Mouse (Mus musculus): Measurements from ENCODE around the gene Olfr211. TPM values are rescaled to one million over a fixed set of nuclear protein-coding genes. Genes with fewer than 3 reads are reported as not detected.
A peak's percentile ranks its signal among the peaks of the same experiment; 100 is the strongest.

Gene Olfr211
- polyA plus RNA-seq (2015; fragmentation: Nextera tagmentation; extraction: Ambion mirVana), result not detected in 2 replicates

DNA sequence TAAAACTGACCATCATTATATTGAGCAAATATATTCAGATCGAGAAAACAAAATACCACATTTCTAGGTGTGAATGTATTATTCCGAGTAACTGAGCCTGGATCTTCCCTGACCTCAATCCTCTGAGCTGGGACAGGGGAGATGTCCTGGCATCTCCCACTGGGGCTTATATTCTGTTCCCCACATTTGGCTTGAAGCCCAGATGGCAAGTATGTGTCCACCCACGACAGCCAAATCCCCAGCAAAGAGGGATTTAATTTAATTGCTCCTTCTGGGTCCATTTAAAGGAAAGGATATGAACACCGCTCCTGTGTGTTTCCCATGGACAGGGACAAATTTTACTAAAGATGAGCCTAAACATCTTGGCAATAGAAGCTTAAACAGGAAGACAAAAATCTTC is at the start of gene Olfr211:
Gene Olfr211, plus strand, starts transcription at position 301 of the 400 bp plus-strand sequence.
- H3K27ac ChIP-seq, result no peak within 1 kb of the TSS
- H3K9ac ChIP-seq, result no peak within 1 kb of the TSS
- H3K4me3 ChIP-seq (replicated peaks), result no peak within 1 kb of the TSS
- no peak for ATAC-seq
- 72% methylated on average over 4 of the region's 4 CpGs for WGBS
- H3K4me2 ChIP-seq (replicated peaks), result no peak within 1 kb of the TSS
- no peaks in the 10 kb centered on the region for H3K36me3 ChIP-seq
- no peaks in the 10 kb centered on the region for H3K9me3 ChIP-seq
- no peaks in the 10 kb centered on the region for H3K4me1 ChIP-seq (replicated peaks)
- H3K27me3 ChIP-seq (replicated peaks), result no peaks in the 10 kb centered on the region

DNA sequence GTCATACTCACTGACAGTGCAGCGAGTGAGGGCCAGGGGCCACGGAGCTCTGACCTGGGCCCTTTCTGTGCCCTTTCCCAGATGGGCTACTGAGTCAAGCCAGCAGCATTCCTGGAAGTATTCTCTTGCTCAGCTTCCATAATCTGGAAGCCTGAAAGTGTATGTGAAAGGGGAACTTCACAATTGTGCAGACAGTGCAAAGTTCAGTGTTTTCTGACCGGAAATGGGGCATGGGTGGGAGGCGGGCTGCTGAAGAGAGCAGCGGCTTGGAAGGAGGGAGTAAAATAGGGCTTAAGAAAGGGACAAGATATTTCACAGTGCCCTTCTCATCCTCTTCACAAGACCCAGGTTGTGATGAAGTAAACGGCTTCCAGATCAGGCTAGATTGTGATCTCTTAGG is 49.4 kb upstream of the Olfr211 start:
- ATAC-seq, result no peak
- Histone ChIP-seq H3K9ac (no peak overlapping the region), H3K4me1 (replicated peaks) (no peaks in the 10 kb centered on the region), H3K4me2 (replicated peaks) (no peak overlapping the region), H3K27me3 (replicated peaks) (no peaks in the 10 kb centered on the region), H3K36me3 (no peaks in the 10 kb centered on the region), H3K4me3 (replicated peaks) (no peak overlapping the region), H3K27ac (no peak overlapping the region), H3K9me3 (no peaks in the 10 kb centered on the region)
- WGBS, result 79% methylated on average over 6 of the region's 6 CpGs

DNA sequence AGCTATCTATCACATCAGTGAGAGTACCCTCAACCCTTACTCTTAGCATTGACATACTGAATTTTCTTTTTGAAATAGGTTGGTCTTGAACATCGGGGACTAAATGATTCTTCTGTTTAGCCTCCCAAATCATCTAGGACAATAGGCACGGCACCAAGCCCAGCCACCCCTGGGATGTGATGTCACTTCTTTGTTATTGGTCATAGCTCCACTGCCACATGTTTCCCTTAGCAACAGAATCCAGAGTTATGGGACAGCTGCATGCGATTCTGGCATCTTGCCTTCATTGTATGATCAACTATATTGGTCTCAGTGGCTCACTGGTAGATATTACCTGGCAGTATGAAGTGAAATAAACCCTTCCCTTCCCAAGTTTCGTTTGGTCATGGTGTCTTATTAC is 48.4 kb upstream of the Olfr211 start:
- Histone ChIP-seq H3K27ac (no peak overlapping the region), H3K9me3 (no peaks in the 10 kb centered on the region), H3K4me1 (replicated peaks) (no peaks in the 10 kb centered on the region), H3K4me2 (replicated peaks) (no peak overlapping the region), H3K27me3 (replicated peaks) (no peaks in the 10 kb centered on the region), H3K4me3 (replicated peaks) (no peak overlapping the region), H3K9ac (no peak overlapping the region), H3K36me3 (no peaks in the 10 kb centered on the region)
- no peak for ATAC-seq
- WGBS, result 71% methylated on average over 4 of the region's 4 CpGs

DNA sequence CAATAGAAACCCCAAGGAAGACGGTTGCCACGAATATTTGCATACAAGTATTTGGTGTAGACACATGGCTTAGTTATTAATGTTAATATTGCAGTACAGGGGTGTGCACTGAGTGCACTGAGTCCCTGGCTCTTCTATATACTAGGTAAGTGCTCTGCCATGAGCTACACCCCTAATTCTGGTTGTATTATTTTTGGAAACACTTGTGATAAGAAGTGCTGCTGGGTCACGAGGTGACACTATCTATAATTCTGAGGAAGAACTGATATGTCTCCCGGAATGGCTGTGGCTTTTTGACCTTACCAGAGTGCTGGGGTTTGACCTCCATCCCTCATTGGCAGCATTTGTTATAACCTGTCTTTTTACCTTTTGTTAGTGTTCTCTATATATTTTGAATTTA is 48.0 kb upstream of the Olfr211 start:
- Histone ChIP-seq H3K9ac (no peak overlapping the region), H3K36me3 (no peaks in the 10 kb centered on the region), H3K4me1 (replicated peaks) (no peaks in the 10 kb centered on the region), H3K4me3 (replicated peaks) (no peak overlapping the region), H3K27me3 (replicated peaks) (no peaks in the 10 kb centered on the region), H3K9me3 (no peaks in the 10 kb centered on the region), H3K27ac (no peak overlapping the region), H3K4me2 (replicated peaks) (no peak overlapping the region)
- ATAC-seq, result no peak
- WGBS, result 70% methylated on average over 4 of the region's 4 CpGs

DNA sequence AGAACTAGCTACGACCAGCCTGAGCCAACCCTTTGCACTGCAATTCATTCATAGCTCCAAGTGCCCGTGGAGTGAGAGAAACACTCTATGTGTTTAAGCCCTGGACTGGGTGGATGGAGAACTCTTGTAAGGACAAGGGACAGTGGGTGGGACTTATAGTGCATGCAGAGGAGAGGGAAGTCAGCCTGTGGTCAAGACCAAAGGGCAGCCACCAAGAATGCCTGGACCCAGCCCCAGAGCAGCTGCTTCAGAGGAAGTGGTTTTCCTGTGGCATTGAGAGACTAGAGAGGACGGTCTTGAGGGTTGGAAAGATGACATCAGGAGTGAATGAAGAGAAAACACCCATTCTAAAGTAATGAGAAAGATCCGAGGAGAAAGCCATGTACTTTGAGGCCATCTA is 33.1 kb upstream of the Olfr211 start:
- no peak overlapping the region for H3K9ac ChIP-seq
- H3K4me1 ChIP-seq (replicated peaks), result peaks cover 4% of the 10 kb centered on the region
- H3K27me3 ChIP-seq (replicated peaks), result peaks cover 15% of the 10 kb centered on the region
- no peak for ATAC-seq
- H3K9me3 ChIP-seq, result no peaks in the 10 kb centered on the region
- 78% methylated on average over 4 of the region's 4 CpGs for WGBS
- no peaks in the 10 kb centered on the region for H3K36me3 ChIP-seq
- no peak overlapping the region for H3K4me3 ChIP-seq (replicated peaks)
- H3K4me2 ChIP-seq (replicated peaks), result no peak overlapping the region
- H3K27ac ChIP-seq, result no peak overlapping the region

DNA sequence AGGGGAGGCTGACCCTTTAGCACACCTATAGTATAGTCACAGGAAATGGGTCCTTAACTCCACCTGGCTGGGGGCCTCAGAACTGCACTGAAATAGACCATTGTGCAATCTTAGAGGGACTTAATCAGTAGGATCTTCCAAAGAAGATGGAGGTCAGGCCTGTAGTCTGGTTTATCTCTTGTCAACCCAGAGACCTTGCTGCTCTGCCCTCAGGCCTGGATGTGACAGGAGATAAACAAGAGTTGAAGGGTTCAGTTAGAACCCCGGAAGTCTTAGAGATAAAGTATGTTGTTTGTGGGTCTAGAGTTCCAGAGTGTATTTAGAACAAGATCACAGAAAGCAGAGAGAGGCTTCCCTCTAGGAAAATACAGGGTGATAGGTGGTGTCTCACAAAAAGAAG is 32.4 kb upstream of the Olfr211 start:
- no peak overlapping the region for H3K9ac ChIP-seq
- H3K9me3 ChIP-seq, result no peaks in the 10 kb centered on the region
- no peak for ATAC-seq
- H3K36me3 ChIP-seq, result no peaks in the 10 kb centered on the region
- WGBS, result 41% methylated on average over 1 of the region's 1 CpGs
- peaks cover 22% of the 10 kb centered on the region for H3K27me3 ChIP-seq (replicated peaks)
- no peak overlapping the region for H3K27ac ChIP-seq
- H3K4me1 ChIP-seq (replicated peaks), result peaks cover 8% of the 10 kb centered on the region
- H3K4me2 ChIP-seq (replicated peaks), result no peak overlapping the region
- no peak overlapping the region for H3K4me3 ChIP-seq (replicated peaks)

DNA sequence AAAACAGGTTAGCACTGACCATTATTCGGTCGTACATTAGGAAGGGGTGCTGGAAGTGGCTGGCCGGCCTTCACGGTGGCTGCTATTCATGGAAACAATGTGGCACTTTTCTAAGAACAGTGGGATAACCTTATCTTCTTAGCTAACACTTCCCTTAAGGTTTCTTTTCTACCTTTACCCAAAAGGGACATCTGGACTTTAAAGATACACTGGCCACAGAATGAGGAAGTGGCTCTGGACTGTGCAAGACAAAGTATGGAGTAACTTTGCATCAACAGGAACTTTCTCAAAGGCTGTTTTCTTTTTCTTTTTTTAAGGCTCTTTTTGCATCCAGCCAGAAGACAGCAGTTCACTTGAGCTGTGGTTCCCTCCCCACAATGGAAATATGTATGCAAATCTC is 30.2 kb upstream of the Olfr211 start:
- Histone ChIP-seq H3K27ac (no peak overlapping the region), H3K4me1 (replicated peaks) (peaks cover 8% of the 10 kb centered on the region), H3K9ac (no peak overlapping the region)

DNA sequence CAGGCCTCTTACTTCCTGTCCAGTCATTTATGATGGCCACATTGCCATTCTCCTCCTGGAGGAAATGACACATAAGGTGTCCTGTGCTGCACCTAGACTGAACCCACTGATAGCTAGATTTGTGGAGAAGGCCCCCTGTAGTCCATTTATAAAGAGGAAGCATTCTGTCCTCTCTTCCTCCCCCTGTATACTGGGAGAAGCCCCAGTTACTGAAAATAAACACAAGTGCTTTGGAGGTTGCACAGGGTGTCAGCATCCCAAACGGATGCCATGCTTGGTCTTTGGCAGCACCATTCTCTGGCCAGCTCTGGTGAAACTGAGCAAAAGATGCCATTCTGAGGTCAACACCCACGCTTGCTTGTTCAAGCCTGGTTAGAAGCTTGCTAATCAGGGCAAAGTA is 29.7 kb upstream of the Olfr211 start:
- no peaks in the 10 kb centered on the region for H3K9me3 ChIP-seq
- H3K4me3 ChIP-seq (replicated peaks), result no peak overlapping the region
- peaks cover 8% of the 10 kb centered on the region for H3K4me1 ChIP-seq (replicated peaks)
- no peak overlapping the region for H3K9ac ChIP-seq
- 66% methylated on average over 2 of the region's 2 CpGs for WGBS
- H3K27ac ChIP-seq, result no peak overlapping the region
- ATAC-seq, result no peak
- H3K36me3 ChIP-seq, result no peaks in the 10 kb centered on the region
- H3K27me3 ChIP-seq (replicated peaks), result peaks cover 27% of the 10 kb centered on the region
- H3K4me2 ChIP-seq (replicated peaks), result no peak overlapping the region

More for the DNA sequence above, 30.2 kb upstream of the Olfr211 start:
- no peak overlapping the region for H3K4me3 ChIP-seq (replicated peaks)
- no peak overlapping the region for H3K4me2 ChIP-seq (replicated peaks)
- WGBS, result 79% methylated on average over 4 of the region's 4 CpGs
- no peaks in the 10 kb centered on the region for H3K36me3 ChIP-seq
- H3K27me3 ChIP-seq (replicated peaks), result peaks cover 27% of the 10 kb centered on the region
- no peaks in the 10 kb centered on the region for H3K9me3 ChIP-seq
- ATAC-seq, result no peak

DNA sequence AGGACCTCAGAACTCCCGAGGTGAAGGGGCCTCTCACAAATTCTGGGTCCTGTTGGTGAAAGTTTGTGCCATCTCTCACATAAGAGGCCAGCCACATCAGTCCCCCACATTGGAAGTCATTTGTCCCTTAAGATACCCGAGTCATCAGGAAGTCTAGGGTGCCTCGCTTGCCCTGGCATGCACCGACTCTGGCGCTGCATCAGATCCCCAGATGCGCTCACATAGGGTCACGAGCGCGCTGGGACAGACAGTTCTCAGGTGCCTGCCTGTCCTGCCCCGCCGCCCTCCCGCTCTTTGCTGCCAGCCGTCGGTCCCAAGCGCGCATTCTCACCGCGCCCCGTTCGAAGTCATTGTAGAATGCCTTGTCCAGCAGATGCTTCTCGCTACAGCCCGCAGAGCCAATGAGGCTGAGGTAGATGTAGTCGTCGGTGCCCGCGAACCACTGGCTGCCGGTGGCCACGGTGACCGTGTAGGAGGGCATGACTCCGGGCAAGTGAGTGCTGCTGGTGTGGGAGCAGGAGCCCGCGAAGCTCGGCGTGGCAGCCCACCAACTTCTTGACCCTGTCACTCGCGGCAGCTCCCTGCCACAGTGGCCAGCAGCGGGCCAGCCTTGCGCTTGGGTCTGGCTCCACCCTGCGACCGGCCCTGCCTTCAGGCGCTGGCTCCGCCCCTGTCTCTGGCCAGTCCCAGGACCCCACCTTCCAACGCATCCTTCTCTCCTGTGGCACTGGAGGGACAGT is 28.2 kb upstream of the Olfr211 start, which contains the start of gene Alox5:
Gene Alox5, minus strand, starts transcription at position 635 of the 740 bp plus-strand sequence.
- whole genome bisulfite sequencing, result 3% methylated on average over 43 of the region's 43 CpGs
- Histone ChIP-seq H3K4me3 (replicated peaks) (peak within 1 kb of the TSS; percentile 37), H3K9me3 (no peaks in the 10 kb centered on the region), H3K36me3 (no peaks in the 10 kb centered on the region), H3K4me1 (replicated peaks) (peaks cover 8% of the 10 kb centered on the region), H3K4me2 (replicated peaks) (peak within 1 kb of the TSS; percentile 85), H3K9ac (no peak within 1 kb of the TSS; the same call in 1 of the 2 replicates), H3K27me3 (replicated peaks) (peaks cover 27% of the 10 kb centered on the region), H3K27ac (no peak within 1 kb of the TSS)
- ATAC-seq, result peak; percentile 61; the same call in 1 of the 2 replicates

DNA sequence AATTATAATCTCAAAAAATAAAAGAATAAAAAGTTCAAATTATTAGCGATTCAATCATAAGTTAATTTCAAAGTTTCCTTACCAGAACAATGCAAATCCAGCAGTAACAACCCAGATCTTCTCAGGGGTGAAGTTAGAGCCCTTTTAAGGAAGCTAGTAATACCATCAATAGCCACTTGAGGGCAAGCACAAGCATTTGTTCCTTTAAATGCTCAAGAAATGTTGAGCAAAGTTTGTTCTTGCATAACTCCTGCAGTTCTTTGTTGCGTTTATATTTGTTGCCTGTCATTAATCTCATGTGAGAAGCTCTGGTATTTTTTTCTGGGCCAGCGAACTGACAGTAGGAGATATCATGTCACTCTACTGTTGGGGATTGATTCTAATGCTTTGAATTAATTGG is 20.8 kb upstream of the Olfr211 start:
- Histone ChIP-seq H3K4me1 (replicated peaks) (no peaks in the 10 kb centered on the region), H3K9me3 (no peaks in the 10 kb centered on the region), H3K4me3 (replicated peaks) (no peak overlapping the region), H3K27me3 (replicated peaks) (no peaks in the 10 kb centered on the region), H3K36me3 (no peaks in the 10 kb centered on the region), H3K27ac (no peak overlapping the region), H3K4me2 (replicated peaks) (no peak overlapping the region), H3K9ac (no peak overlapping the region)
- no peak for ATAC-seq
- 30% methylated on average over 3 of the region's 3 CpGs for WGBS

DNA sequence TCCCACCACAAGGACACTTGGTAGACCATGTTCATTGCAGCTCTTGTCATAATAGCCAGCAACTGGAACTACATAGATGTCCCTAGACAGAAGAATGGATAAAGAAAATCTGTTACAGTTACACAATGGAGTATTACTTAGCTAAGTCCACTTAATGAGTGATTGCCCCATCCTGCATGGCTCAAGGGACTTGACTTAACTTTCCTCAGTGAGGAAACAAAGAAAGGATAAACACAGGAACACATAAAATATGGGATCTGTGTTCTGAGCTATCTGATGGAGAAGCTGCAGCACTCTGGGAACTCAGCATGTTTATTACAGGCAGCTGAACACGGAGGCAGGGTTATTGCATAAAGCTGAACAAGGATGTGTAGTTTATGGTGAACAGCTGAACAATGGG is 3.8 kb upstream of the Olfr211 start:
- Histone ChIP-seq H3K9ac (no peak overlapping the region), H3K9me3 (no peaks in the 10 kb centered on the region), H3K4me2 (replicated peaks) (no peak overlapping the region), H3K36me3 (no peaks in the 10 kb centered on the region), H3K27me3 (replicated peaks) (no peaks in the 10 kb centered on the region), H3K4me3 (replicated peaks) (no peak overlapping the region), H3K27ac (no peak overlapping the region), H3K4me1 (replicated peaks) (no peaks in the 10 kb centered on the region)
- no peak for ATAC-seq
- WGBS, result 68% methylated on average over 1 of the region's 1 CpGs

DNA sequence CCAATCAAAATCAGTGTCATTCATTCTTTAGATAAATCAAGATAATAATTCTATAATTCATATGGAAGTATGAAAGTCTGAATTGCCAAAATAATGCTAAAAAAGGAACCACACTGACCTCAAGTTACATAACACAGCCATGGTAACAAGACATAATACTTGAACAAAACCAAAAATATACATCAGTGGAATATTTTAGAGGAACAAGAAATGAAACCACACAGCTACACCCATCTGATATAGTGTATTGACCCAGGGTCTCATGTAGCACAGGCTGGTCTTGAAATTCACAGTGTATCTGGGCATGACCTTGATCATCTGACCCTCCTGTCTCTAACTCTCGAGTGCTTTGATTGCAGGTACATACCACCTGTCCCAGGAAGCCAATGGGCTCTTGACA is 2.1 kb upstream of the Olfr211 start:
- no peak for ATAC-seq
- no peaks in the 10 kb centered on the region for H3K4me1 ChIP-seq (replicated peaks)
- H3K27me3 ChIP-seq (replicated peaks), result no peaks in the 10 kb centered on the region
- H3K4me2 ChIP-seq (replicated peaks), result no peak overlapping the region
- H3K4me3 ChIP-seq (replicated peaks), result no peak overlapping the region
- H3K27ac ChIP-seq, result no peak overlapping the region
- no peaks in the 10 kb centered on the region for H3K9me3 ChIP-seq
- no peaks in the 10 kb centered on the region for H3K36me3 ChIP-seq
- H3K9ac ChIP-seq, result no peak overlapping the region
- WGBS, result 41% methylated on average over 1 of the region's 1 CpGs

DNA sequence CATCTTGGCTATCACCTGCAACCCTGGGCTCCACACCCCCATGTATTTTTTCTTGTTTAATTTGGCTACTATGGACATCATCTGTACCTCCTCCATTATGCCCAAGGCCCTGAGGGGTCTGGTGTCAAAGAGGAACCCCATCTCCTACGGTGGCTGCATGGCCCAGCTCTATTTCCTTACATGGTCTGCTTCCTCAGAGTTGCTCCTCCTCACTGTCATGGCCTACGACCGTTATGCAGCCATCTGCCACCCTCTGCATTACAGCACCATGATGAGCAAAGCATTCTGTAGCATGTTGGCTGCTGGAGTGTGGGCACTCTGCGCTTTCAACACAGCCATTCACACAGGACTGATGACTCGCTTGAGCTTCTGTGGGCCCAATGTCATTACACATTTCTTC is 4.9 kb downstream of the Olfr211 start:
- H3K36me3 ChIP-seq, result no peaks in the 10 kb centered on the region
- H3K9me3 ChIP-seq, result no peaks in the 10 kb centered on the region
- H3K4me2 ChIP-seq (replicated peaks), result no peak overlapping the region
- no peak overlapping the region for H3K27ac ChIP-seq
- 86% methylated on average over 5 of the region's 5 CpGs for WGBS
- no peaks in the 10 kb centered on the region for H3K27me3 ChIP-seq (replicated peaks)
- no peak for ATAC-seq
- no peak overlapping the region for H3K4me3 ChIP-seq (replicated peaks)
- H3K9ac ChIP-seq, result no peak overlapping the region
- no peaks in the 10 kb centered on the region for H3K4me1 ChIP-seq (replicated peaks)
